ENCODE assay signal across 13 mouse cellular contexts in the genomic region with DNA sequence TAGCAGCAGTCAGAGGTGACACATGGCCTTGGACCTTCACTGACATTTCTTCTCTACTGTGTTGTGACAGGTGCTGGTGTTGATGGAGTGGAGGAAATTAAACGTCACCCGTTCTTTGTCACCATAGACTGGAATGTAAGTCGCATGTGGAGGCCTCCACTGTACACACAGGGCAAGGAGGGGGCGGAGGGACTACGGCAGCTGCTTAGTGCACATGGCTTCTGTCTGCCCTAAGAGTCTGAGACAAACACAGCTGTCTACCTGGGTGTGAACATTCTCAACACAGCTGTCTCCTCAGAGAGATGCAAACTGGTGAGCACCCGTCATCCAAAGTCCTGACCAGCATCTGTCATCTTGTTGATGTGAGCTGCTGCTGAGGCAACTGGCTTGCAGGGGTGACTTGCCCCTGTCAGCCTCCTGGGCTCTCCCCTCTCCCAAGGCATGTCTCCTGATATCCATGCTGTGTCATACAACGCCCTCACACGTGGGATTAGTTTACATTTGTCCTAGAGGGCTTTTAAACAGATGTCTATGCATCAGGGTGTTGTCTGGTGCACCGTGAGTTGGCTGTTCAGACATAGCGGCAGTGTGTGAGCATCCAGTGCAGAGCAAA. TPM values are rescaled to one million over a fixed set of nuclear protein-coding genes. Genes with fewer than 3 reads are reported as not detected.
DNase-seq lines count a peak whose midpoint lies in the region; ATAC-seq and TF ChIP-seq lines count a peak whose summit lies in the region.
"Had no signal": no experiment of that assay in that cellular context is flagged by ENCODE, and none has a peak within 500 bp of the region (broad histone marks: within the 10 kb centered on the region; RNA-seq: fewer than 3 reads in every experiment).

No protein-coding gene starts in this region.

- H3K4me2 ChIP-seq in heart, embryonic 12.5 days = no peak overlapping the region
- no peak overlapping the region for H3K4me2 ChIP-seq in lung, embryonic 16.5 days (ENCODE audit: low read depth, low read length)
- H3K4me2 ChIP-seq in forebrain, postnatal 0 days (ENCODE audit: low read depth) = no peak overlapping the region
- H3K4me2 ChIP-seq in stomach, embryonic 15.5 days = no peak overlapping the region
- no peak overlapping the region for H3K4me2 ChIP-seq in midbrain, embryonic 15.5 days
- H3K4me2 ChIP-seq: liver, embryonic 15.5 days had no signal

- no peaks in the 10 kb centered on the region for H3K9me3 ChIP-seq in heart, embryonic 12.5 days (replicated peaks)
- H3K9me3 ChIP-seq in lung, embryonic 16.5 days (ENCODE audit: control insufficient read depth, low read length) = no peaks in the 10 kb centered on the region
- H3K9me3 ChIP-seq in forebrain, postnatal 0 days (ENCODE audit: low read length) = no peaks in the 10 kb centered on the region
- no peaks in the 10 kb centered on the region for H3K9me3 ChIP-seq in stomach, embryonic 15.5 days
- no peaks in the 10 kb centered on the region for H3K9me3 ChIP-seq in midbrain, embryonic 15.5 days
- H3K9me3 ChIP-seq: liver, embryonic 15.5 days had no signal

- H3K36me3 ChIP-seq in heart, embryonic 12.5 days = peaks cover 21% of the 10 kb centered on the region
- H3K36me3 ChIP-seq in heart, adult 2 months (ENCODE audit: control insufficient read depth, insufficient read depth, low read length) = no peaks in the 10 kb centered on the region
- H3K36me3 ChIP-seq in lung, embryonic 16.5 days (ENCODE audit: control insufficient read depth, insufficient read depth, low read length) = no peaks in the 10 kb centered on the region
- H3K36me3 ChIP-seq in forebrain, postnatal 0 days (ENCODE audit: insufficient read depth) = 0 out of 2 replicates have a peak, but pooled peaks cover 7% of the 10 kb centered on the region
- H3K36me3 ChIP-seq in stomach, embryonic 15.5 days = no peaks in the 10 kb centered on the region
- no peaks in the 10 kb centered on the region for H3K36me3 ChIP-seq in midbrain, embryonic 15.5 days (replicated peaks)
- H3K36me3 ChIP-seq: liver, embryonic 15.5 days had no signal

- no peaks in the 10 kb centered on the region for H3K79me2 ChIP-seq in heart, adult 2 months (replicated peaks; ENCODE audit: control insufficient read depth, insufficient read depth, low read length)

- no peak for TF ChIP-seq POLR2A in heart, adult 2 months (IDR thresholded peaks at IDR 0.05; ENCODE audit: insufficient read depth, low read depth, low read length)
- no peak for TF ChIP-seq POLR2A in lung, adult 2 months (IDR thresholded peaks at IDR 0.05; ENCODE audit: borderline replicate concordance, extremely low read depth, low read depth, low read length)

- WGBS in heart, embryonic 12.5 days = 36% methylated on average over 10 of the region's 10 CpGs
- WGBS in heart, adult 2 months = 72% methylated on average over 10 of the region's 10 CpGs
- WGBS in lung, embryonic 16.5 days = 26% methylated on average over 10 of the region's 10 CpGs
- WGBS in lung, adult 2 months = 53% methylated on average over 10 of the region's 10 CpGs
- WGBS in forebrain, postnatal 0 days = 65% methylated on average over 10 of the region's 10 CpGs
- 32% methylated on average over 10 of the region's 10 CpGs for WGBS in stomach, embryonic 15.5 days
- 74% methylated on average over 10 of the region's 10 CpGs for WGBS in midbrain, embryonic 15.5 days

- H3K4me3 ChIP-seq in heart, embryonic 12.5 days = no peak overlapping the region
- no peak overlapping the region for H3K4me3 ChIP-seq in heart, adult 2 months
- no peak overlapping the region for H3K4me3 ChIP-seq in lung, embryonic 16.5 days (ENCODE audit: low read length)
- H3K4me3 ChIP-seq in lung, adult 2 months (replicated peaks; ENCODE audit: extremely low read depth, low read depth, low read length) = no peak overlapping the region
- H3K4me3 ChIP-seq in forebrain, postnatal 0 days (ENCODE audit: low read depth, low read length) = no peak overlapping the region
- H3K4me3 ChIP-seq in stomach, embryonic 15.5 days (replicated peaks) = no peak overlapping the region
- no peak overlapping the region for H3K4me3 ChIP-seq in midbrain, embryonic 15.5 days
- H3K4me3 ChIP-seq: liver, embryonic 15.5 days had no signal

- H3K27ac ChIP-seq in heart, embryonic 12.5 days (ENCODE audit: poor library complexity, severe bottlenecking) = peak overlapping the region; percentile 96
- no peak overlapping the region for H3K27ac ChIP-seq in heart, adult 2 months
- no peak overlapping the region for H3K27ac ChIP-seq in lung, embryonic 16.5 days (ENCODE audit: low read length)
- H3K27ac ChIP-seq in forebrain, postnatal 0 days (ENCODE audit: low read depth, low read length) = no peak overlapping the region
- H3K27ac ChIP-seq in stomach, embryonic 15.5 days = no peak overlapping the region
- no peak overlapping the region for H3K27ac ChIP-seq in midbrain, embryonic 15.5 days
- H3K27ac ChIP-seq: liver, embryonic 15.5 days had no signal

- no peak for TF ChIP-seq EP300 in heart, adult 2 months (IDR thresholded peaks at IDR 0.05; ENCODE audit: insufficient read depth, low read depth, low read length)

- intact Hi-C loops in heart, adult 2 months (cut with DNase I) = no loop called here

- H3K27me3 ChIP-seq in heart, embryonic 12.5 days (replicated peaks) = no peaks in the 10 kb centered on the region
- H3K27me3 ChIP-seq in heart, adult 2 months (ENCODE audit: control insufficient read depth, insufficient read depth, low read length) = no peaks in the 10 kb centered on the region
- no peaks in the 10 kb centered on the region; the same call in 1 of the 2 replicates for H3K27me3 ChIP-seq in lung, embryonic 16.5 days (ENCODE audit: control insufficient read depth, insufficient read depth, low read depth, low read length)
- no peaks in the 10 kb centered on the region for H3K27me3 ChIP-seq in forebrain, postnatal 0 days (ENCODE audit: insufficient read depth, low read length)
- no peaks in the 10 kb centered on the region for H3K27me3 ChIP-seq in stomach, embryonic 15.5 days (replicated peaks)
- no peaks in the 10 kb centered on the region for H3K27me3 ChIP-seq in midbrain, embryonic 15.5 days (replicated peaks)
- H3K27me3 ChIP-seq: liver, embryonic 15.5 days; Patski had no signal

- H3K4me1 ChIP-seq in heart, embryonic 12.5 days (replicated peaks) = peaks cover 86% of the 10 kb centered on the region
- H3K4me1 ChIP-seq in heart, adult 2 months (ENCODE audit: control insufficient read depth, insufficient read depth, low read length) = peaks cover 17% of the 10 kb centered on the region
- peaks cover 21% of the 10 kb centered on the region for H3K4me1 ChIP-seq in lung, embryonic 16.5 days (replicated peaks; ENCODE audit: control insufficient read depth, insufficient read depth, low read length)
- H3K4me1 ChIP-seq in lung, adult 2 months (ENCODE audit: control insufficient read depth, insufficient read depth, low read length) = no peaks in the 10 kb centered on the region; the same call in 1 of the 2 replicates
- H3K4me1 ChIP-seq in forebrain, postnatal 0 days (ENCODE audit: insufficient read depth) = no peaks in the 10 kb centered on the region
- peaks cover 33% of the 10 kb centered on the region for H3K4me1 ChIP-seq in stomach, embryonic 15.5 days
- peaks cover 7% of the 10 kb centered on the region; the same call in 1 of the 2 replicates for H3K4me1 ChIP-seq in midbrain, embryonic 15.5 days
- H3K4me1 ChIP-seq: liver, embryonic 15.5 days had no signal

- no peak for DNase-seq in heart, adult 2 months
- DNase-seq in lung, adult 2 months = no peak
- no peak for DNase-seq in forebrain, postnatal 0 days
- DNase-seq: adrenal gland, postnatal 14 days; cerebellum, adult 18-20 months; right cerebral cortex, adult 18-20 months had no signal

- no peak overlapping the region for H3K9ac ChIP-seq in heart, embryonic 12.5 days
- H3K9ac ChIP-seq in heart, adult 2 months (ENCODE audit: low read depth, low read length) = no peak overlapping the region
- no peak overlapping the region for H3K9ac ChIP-seq in lung, embryonic 16.5 days (ENCODE audit: low read length)
- H3K9ac ChIP-seq in forebrain, postnatal 0 days = no peak overlapping the region
- H3K9ac ChIP-seq in stomach, embryonic 15.5 days = no peak overlapping the region
- H3K9ac ChIP-seq in midbrain, embryonic 15.5 days = no peak overlapping the region
- H3K9ac ChIP-seq: liver, embryonic 15.5 days had no signal

- no peak for TF ChIP-seq CTCF in heart, adult 2 months (IDR thresholded peaks at IDR 0.05)
- no peak for TF ChIP-seq CTCF in lung, adult 2 months (IDR thresholded peaks at IDR 0.05; ENCODE audit: insufficient read depth, low read length)
- TF ChIP-seq CTCF in forebrain, postnatal 0 days (IDR thresholded peaks at IDR 0.05; ENCODE audit: low read depth) = no peak

- ATAC-seq in heart, embryonic 12.5 days (ENCODE audit: insufficient number of reproducible peaks, low FRiP score) = no peak
- ATAC-seq in lung, embryonic 16.5 days (ENCODE audit: low read depth) = peak; percentile 66
- peak; percentile 34; the same call in 1 of the 2 replicates for ATAC-seq in forebrain, postnatal 0 days
- ATAC-seq in stomach, embryonic 15.5 days (ENCODE audit: insufficient read depth, low FRiP score, low read depth) = peak; percentile 38; the same call in 1 of the 2 replicates
- ATAC-seq in erythroid progenitor cell, adult 5-6 weeks (replicated peaks; ENCODE audit: low FRiP score, poor library complexity, severe bottlenecking) = no peak
- no peak for ATAC-seq in midbrain, embryonic 15.5 days (replicated peaks)
- ATAC-seq: Patski had no signal

RNA-seq across cellular contexts. Expression of gene Tcp10a, which starts 52.8 kb away (rescaled TPM):
- not detected in 2 replicates for polyA plus RNA-seq in heart, embryonic 12.5 days (2016; fragmentation: Nextera tagmentation; extraction: Ambion mirVana)
- not detected for total RNA-seq in heart, adult 2 months (2021)
- 0.18 and 0.41 TPM in 2 replicates for polyA plus RNA-seq in heart, adult 2 months (2012; rRNA removed)
- not detected in 2 replicates for polyA plus RNA-seq in lung, embryonic 16.5 days (2015; fragmentation: Nextera tagmentation; extraction: Ambion mirVana)
- polyA plus RNA-seq in lung, adult 2 months (2012; rRNA removed) = not detected in 2 replicates
- total RNA-seq in forebrain, postnatal 0 days (2014; rRNA removed) = not detected in 2 replicates
- polyA plus RNA-seq in forebrain, postnatal 0 days (2015; fragmentation: Nextera tagmentation; extraction: Ambion mirVana) = not detected in 2 replicates
- polyA plus RNA-seq in stomach, embryonic 15.5 days (2015; fragmentation: Nextera tagmentation; extraction: Ambion mirVana) = not detected in 2 replicates
- not detected in 2 replicates for total RNA-seq in erythroid progenitor cell, adult 5-6 weeks (2015; ENCODE audit: low replicate concordance)
- total RNA-seq in erythroid progenitor cell, adult 5-6 weeks (2017; ENCODE audit: low replicate concordance) = not detected in 2 replicates
- 0.13 TPM in 1 of 2 replicates, not detected in the other for polyA plus RNA-seq in midbrain, embryonic 15.5 days (2015; fragmentation: Nextera tagmentation; extraction: Ambion mirVana)
- total RNA-seq: adrenal gland, postnatal 14 days had no signal
- polyA plus RNA-seq: liver, embryonic 15.5 days had no signal

Comparison
In these comparisons a context has a peak if more than half of its experiments do, and no peak if none do; other contexts are left out.
1. ATAC-seq: peak in lung, embryonic 16.5 days (single experiment), forebrain, postnatal 0 days (single experiment) and stomach, embryonic 15.5 days (single experiment); none in heart, embryonic 12.5 days (single experiment), erythroid progenitor cell, adult 5-6 weeks (single experiment) and midbrain, embryonic 15.5 days (single experiment).